Mouse (Mus musculus): ENCODE data around the gene Neurl3. TPM values are rescaled to one million over a fixed set of nuclear protein-coding genes. Genes with fewer than 3 reads are reported as not detected.

Neurl3 gene
- total RNA-seq, 2 experiments from 2014 or later: 0.40 to 0.50 TPM

GRCm38 (mm10) chr1:36267595-36267994 lies 6.9 kb downstream of the Neurl3 start:
- intact Hi-C loops (cut with DNase I): no loop called here
- Histone ChIP-seq H3K27ac (no peak overlapping the region), H3K4me3 (no peak overlapping the region)
- DNase-seq (ENCODE audit: extremely low spot score in 1 of 2, low spot score in 2 of 2): no peak
- TF ChIP-seq CTCF (IDR thresholded peaks at IDR 0.05): no peak

- DNase-seq (ENCODE audit: extremely low spot score in 1 of 2, low spot score in 2 of 2): no peak
- Histone ChIP-seq H3K4me3 (no peak overlapping the region), H3K27ac (no peak overlapping the region)
- TF ChIP-seq CTCF (IDR thresholded peaks at IDR 0.05): no peak
- intact Hi-C loops (cut with DNase I): no loop called here
These were observed 8.2 kb downstream of the Neurl3 start for GRCm38 (mm10) chr1:36266293-36266692.

GRCm38 (mm10) chr1:36263833-36264488 lies 10.5 kb downstream of the Neurl3 start:
- Histone ChIP-seq H3K27ac (no peak overlapping the region; the same call in 1 of the 2 replicates), H3K4me3 (no peak overlapping the region)
- no peak for TF ChIP-seq CTCF (IDR thresholded peaks at IDR 0.05)
- no peak for DNase-seq (ENCODE audit: extremely low spot score in 1 of 2, low spot score in 2 of 2)
- intact Hi-C loops (cut with DNase I): no loop called here

- no peak for TF ChIP-seq CTCF (IDR thresholded peaks at IDR 0.05)
- intact Hi-C loops (cut with DNase I): no loop called here
- no peak for DNase-seq (ENCODE audit: extremely low spot score in 1 of 2, low spot score in 2 of 2)
- Histone ChIP-seq H3K4me3 (no peak overlapping the region), H3K27ac (no peak overlapping the region)
These were observed 12.6 kb downstream of the Neurl3 start for GRCm38 (mm10) chr1:36261708-36262504.

- TF ChIP-seq CTCF (IDR thresholded peaks at IDR 0.05): no peak
- intact Hi-C loops (cut with DNase I): no loop called here
- no peak for DNase-seq (ENCODE audit: extremely low spot score in 1 of 2, low spot score in 2 of 2)
- H3K4me3 ChIP-seq: no peak overlapping the region
- H3K27ac ChIP-seq: no peak overlapping the region
These were observed 14.1 kb downstream of the Neurl3 start for GRCm38 (mm10) chr1:36260418-36260817.

GRCm38 (mm10) chr1:36259281-36259680 lies 15.2 kb downstream of the Neurl3 start:
- no peak for DNase-seq (ENCODE audit: extremely low spot score in 1 of 2, low spot score in 2 of 2)
- Histone ChIP-seq H3K27ac (no peak overlapping the region), H3K4me3 (no peak overlapping the region)
- intact Hi-C loops (cut with DNase I): no loop called here
- no peak for TF ChIP-seq CTCF (IDR thresholded peaks at IDR 0.05)

GRCm38 (mm10) chr1:36258631-36259030 lies 15.8 kb downstream of the Neurl3 start:
- intact Hi-C loops (cut with DNase I): no loop called here
- no peak for TF ChIP-seq CTCF (IDR thresholded peaks at IDR 0.05)

GRCm38 (mm10) chr1:36257276-36257675 lies 17.2 kb downstream of the Neurl3 start:
- no peak for DNase-seq (ENCODE audit: extremely low spot score in 1 of 2, low spot score in 2 of 2)
- TF ChIP-seq CTCF (IDR thresholded peaks at IDR 0.05): no peak
- no peak overlapping the region for H3K27ac ChIP-seq
- intact Hi-C loops (cut with DNase I): no loop called here
- no peak overlapping the region for H3K4me3 ChIP-seq

More at GRCm38 (mm10) chr1:36258631-36259030, 15.8 kb downstream of the Neurl3 start:
- Histone ChIP-seq H3K4me3 (no peak overlapping the region), H3K27ac (no peak overlapping the region)
- DNase-seq (ENCODE audit: extremely low spot score in 1 of 2, low spot score in 2 of 2): no peak

- peak; percentile 48 for TF ChIP-seq CTCF (IDR thresholded peaks at IDR 0.05)
- Histone ChIP-seq H3K27ac (no peak overlapping the region), H3K4me3 (no peak overlapping the region)
- no peak for DNase-seq (ENCODE audit: extremely low spot score in 1 of 2, low spot score in 2 of 2)
- intact Hi-C loops (cut with DNase I): no loop called here
These were observed 18.4 kb downstream of the Neurl3 start for GRCm38 (mm10) chr1:36255871-36256640.

- Histone ChIP-seq H3K4me3 (peak overlapping the region; percentile 23; the same call in 1 of the 2 replicates), H3K27ac (no peak overlapping the region)
These were observed 19.7 kb downstream of the Neurl3 start for GRCm38 (mm10) chr1:36254635-36255360.

GRCm38 (mm10) chr1:36252791-36253190 lies 21.7 kb downstream of the Neurl3 start:
- TF ChIP-seq CTCF (IDR thresholded peaks at IDR 0.05): peak; percentile 97
- intact Hi-C loops (cut with DNase I): loop anchor here (2.0 kb wide), 1 partner anchor 108 kb away; no protein-coding TSS in a partner anchor
- peak; percentile 69 to 70 for DNase-seq (ENCODE audit: extremely low spot score in 1 of 2, low spot score in 2 of 2)
- Histone ChIP-seq H3K27ac (no peak overlapping the region), H3K4me3 (no peak overlapping the region)

More at GRCm38 (mm10) chr1:36254635-36255360, 19.7 kb downstream of the Neurl3 start:
- intact Hi-C loops (cut with DNase I): no loop called here
- peak; percentile 60 for TF ChIP-seq CTCF (IDR thresholded peaks at IDR 0.05)
- peak in 1 of 2 experiments; percentile 34 for DNase-seq (ENCODE audit: extremely low spot score in 1 of 2, low spot score in 2 of 2)

Data from left cerebral cortex, adult 2 months (tissue).